Mouse (Mus musculus): ENCODE measurements around the gene 4930438A08Rik. TPM values are rescaled to one million over a fixed set of nuclear protein-coding genes. Genes with fewer than 3 reads are reported as not detected.
"Not testable (repeated sequence)": the region's sequence is repeated elsewhere in the genome, so short reads cannot be mapped to it uniquely, and the experiment has no call there.

Gene 4930438A08Rik
- polyA plus RNA-seq, 1 experiment from 2014 or later: not detected

DNA sequence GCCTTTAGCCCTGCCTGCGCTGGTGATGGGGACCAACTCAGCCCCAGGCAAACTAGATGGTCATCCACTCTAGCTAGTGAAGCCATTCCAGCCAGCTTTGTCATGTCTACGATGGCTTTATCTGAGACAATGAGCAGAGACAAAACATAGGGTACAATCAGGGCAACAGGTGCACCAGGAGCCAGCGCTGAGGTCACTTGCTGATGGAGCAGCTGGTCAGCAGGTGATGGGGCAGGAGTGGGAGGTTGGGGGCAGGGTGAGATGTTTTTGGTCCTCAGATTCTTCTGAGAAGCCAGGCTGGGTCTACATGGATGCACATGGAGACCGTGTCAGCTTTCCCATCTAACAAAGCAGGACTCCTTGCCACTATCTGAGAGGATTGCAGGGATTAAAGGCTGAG, 16.2 kb downstream of the 4930438A08Rik start:
- Histone ChIP-seq H3K36me3 (replicated peaks) (no peaks in the 10 kb centered on the region), H3K27me3 (ENCODE audit: poor library complexity, severe bottlenecking) (no peaks in the 10 kb centered on the region), H3K4me1 (no peaks in the 10 kb centered on the region), H3K9me3 (no peaks in the 10 kb centered on the region), H3K4me3 (no peak overlapping the region), H3K27ac (no peak overlapping the region)
- WGBS: 84% methylated on average over 4 of the region's 4 CpGs
- DNase-seq (ENCODE audit: extremely low spot score, low spot score): no peak

DNA sequence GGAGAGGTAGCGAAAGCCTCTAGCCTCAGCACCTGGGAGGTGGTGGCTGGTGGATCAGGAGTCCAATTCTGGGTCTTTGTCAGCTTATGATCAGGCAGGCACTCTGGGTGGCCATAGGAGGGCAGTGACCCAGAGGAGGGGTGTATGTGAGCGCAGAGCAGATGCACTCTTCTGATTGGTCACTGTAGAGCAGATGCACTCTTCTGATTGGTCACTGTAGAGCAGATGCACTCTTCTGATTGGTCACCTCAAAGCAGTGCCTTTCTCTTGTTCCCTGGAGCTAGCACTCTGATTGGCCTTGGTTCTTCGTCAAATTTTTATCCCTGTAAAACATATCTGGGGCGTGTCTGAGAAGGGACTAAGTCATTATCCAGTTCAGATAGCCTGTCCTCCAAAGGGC, 18.2 kb downstream of the 4930438A08Rik start:
- Histone ChIP-seq H3K27me3 (ENCODE audit: poor library complexity, severe bottlenecking) (no peaks in the 10 kb centered on the region), H3K27ac (no peak overlapping the region), H3K4me3 (no peak overlapping the region), H3K4me1 (0 out of 2 replicates have a peak, but pooled peaks cover 7% of the 10 kb centered on the region), H3K36me3 (replicated peaks) (no peaks in the 10 kb centered on the region), H3K9me3 (no peaks in the 10 kb centered on the region)
- no peak for DNase-seq (ENCODE audit: extremely low spot score, low spot score)
- WGBS: 62% methylated on average over 4 of the region's 4 CpGs

DNA sequence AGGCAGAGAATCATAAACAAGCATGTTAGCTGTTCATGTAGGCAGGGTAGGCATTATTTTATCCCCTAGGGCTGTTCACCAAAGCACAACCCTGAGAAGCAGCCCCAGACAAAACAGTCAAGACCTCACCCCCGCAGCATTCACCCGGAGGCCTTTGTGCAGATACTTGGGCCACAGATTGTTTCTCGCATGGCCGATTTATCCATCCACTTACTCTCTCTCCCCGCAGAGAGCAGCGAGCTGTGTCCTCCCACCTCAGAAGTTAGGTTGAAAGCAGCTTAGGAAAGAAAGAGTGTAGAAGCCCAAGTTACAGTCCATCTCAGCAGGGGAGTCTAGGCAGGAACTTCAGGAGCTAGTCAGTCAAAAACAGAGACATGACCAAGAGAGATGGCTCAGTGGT, 22.8 kb downstream of the 4930438A08Rik start:
- H3K4me1 ChIP-seq: peaks cover 14% of the 10 kb centered on the region; the same call in 1 of the 2 replicates
- no peak overlapping the region for H3K27ac ChIP-seq
- no peak for DNase-seq (ENCODE audit: extremely low spot score, low spot score)
- no peaks in the 10 kb centered on the region for H3K36me3 ChIP-seq (replicated peaks)
- no peak overlapping the region for H3K4me3 ChIP-seq
- no peaks in the 10 kb centered on the region for H3K27me3 ChIP-seq (ENCODE audit: poor library complexity, severe bottlenecking)
- H3K9me3 ChIP-seq: no peaks in the 10 kb centered on the region
- WGBS: 53% methylated on average over 6 of the region's 6 CpGs

- no peaks in the 10 kb centered on the region for H3K27me3 ChIP-seq (ENCODE audit: poor library complexity, severe bottlenecking)
- H3K4me3 ChIP-seq: peak overlapping the region; percentile 60
- DNase-seq (ENCODE audit: extremely low spot score, low spot score): peak; percentile 77
- H3K9me3 ChIP-seq: no peaks in the 10 kb centered on the region
- H3K4me1 ChIP-seq: peaks cover 20% of the 10 kb centered on the region
- WGBS: 14% methylated on average over 13 of the region's 13 CpGs
- H3K27ac ChIP-seq: peak overlapping the region; percentile 63
- no peaks in the 10 kb centered on the region for H3K36me3 ChIP-seq (replicated peaks)
Observed at GRCm38 (mm10) chr11:58301057-58301456, 26.5 kb downstream of the 4930438A08Rik start.

DNA sequence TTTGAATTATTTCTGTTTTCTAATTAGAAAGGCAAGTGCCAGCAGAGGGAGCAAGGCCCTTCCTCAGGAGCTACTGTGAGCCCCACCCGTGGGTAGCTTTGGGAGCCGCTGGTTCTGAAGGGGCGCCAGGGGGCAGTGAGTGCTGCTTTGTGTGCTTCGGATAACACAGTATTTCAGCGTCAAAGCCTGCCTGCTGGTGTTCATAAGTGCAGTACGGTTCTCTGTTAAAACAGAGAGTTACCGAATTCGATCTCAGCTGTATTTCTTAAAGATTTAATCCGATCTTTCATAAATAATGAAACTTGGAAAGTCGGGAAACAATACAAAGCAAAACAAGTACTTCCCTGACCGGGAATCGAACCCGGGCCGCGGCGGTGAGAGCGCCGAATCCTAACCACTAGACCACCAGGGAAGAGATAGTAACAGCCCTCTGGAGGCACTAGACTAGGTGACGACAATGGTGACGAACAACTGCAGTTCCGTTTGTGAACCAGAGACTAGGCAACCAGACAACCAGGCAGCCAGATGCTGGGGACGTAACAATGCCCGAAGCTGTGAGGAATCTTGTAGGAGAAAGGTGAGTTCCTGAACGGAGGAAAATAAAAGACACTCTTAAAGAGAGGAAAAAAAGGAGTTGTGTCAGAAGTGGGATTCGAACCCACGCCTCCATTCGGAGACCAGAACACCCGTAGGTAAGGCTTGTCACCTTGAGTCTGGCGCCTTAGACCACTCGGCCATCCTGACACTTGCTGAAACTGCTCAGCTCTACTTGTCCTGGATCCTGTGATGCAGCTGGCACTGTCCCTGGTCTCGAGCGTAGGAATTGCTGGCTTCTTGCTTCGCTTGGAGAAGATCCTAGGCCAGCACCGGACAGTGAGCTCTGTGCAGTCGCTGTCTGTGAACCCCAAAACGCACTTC, 27.5 kb downstream of the 4930438A08Rik start:
- under 1% methylated on average over 36 of the region's 36 CpGs for WGBS
- Histone ChIP-seq H3K9me3 (no peaks in the 10 kb centered on the region), H3K27me3 (ENCODE audit: poor library complexity, severe bottlenecking) (no peaks in the 10 kb centered on the region), H3K4me3 (peak overlapping the region; percentile 60), H3K36me3 (replicated peaks) (no peaks in the 10 kb centered on the region), H3K4me1 (peaks cover 28% of the 10 kb centered on the region), H3K27ac (peak overlapping the region; percentile 88)
- DNase-seq (ENCODE audit: extremely low spot score, low spot score): peak; percentile 100

DNA sequence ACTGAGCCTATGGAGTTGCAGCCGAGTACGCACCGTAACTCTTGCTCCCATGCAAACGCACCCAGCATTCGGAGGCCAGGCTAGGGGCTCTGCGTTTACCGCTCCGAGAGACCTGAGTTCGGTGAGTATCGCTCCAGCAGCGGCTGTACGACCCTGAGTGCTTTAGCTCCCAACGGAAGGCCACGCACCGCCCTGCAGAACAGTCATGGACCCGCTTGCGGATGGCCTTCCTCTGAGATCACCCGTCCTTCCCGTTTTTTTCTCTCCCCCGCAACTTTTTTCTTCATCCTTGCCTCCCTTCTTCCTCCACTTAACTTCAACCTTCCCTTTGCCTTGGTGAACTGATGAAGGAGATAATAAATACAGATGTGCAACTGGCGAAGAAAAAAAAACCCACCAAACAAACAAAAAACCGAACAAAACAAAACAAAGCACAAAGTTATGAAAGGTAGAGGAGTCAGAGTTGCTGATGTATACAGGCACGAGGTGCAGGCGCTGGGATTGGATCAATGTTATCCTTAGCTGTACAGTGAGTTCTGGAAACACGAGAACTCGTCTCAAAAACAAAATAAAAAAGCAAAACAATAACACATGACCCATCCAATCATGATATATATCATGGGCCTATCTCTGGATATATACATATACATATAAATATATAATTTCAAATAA, 28.3 kb downstream of the 4930438A08Rik start:
- WGBS: 1% methylated on average over 26 of the region's 26 CpGs
- H3K27ac ChIP-seq: peak overlapping the region; percentile 88
- H3K4me3 ChIP-seq: peak overlapping the region; percentile 60
- DNase-seq (ENCODE audit: extremely low spot score, low spot score): no peak
- H3K36me3 ChIP-seq (replicated peaks): no peaks in the 10 kb centered on the region
- peaks cover 32% of the 10 kb centered on the region for H3K4me1 ChIP-seq
- H3K9me3 ChIP-seq: no peaks in the 10 kb centered on the region
- no peaks in the 10 kb centered on the region for H3K27me3 ChIP-seq (ENCODE audit: poor library complexity, severe bottlenecking)

DNA sequence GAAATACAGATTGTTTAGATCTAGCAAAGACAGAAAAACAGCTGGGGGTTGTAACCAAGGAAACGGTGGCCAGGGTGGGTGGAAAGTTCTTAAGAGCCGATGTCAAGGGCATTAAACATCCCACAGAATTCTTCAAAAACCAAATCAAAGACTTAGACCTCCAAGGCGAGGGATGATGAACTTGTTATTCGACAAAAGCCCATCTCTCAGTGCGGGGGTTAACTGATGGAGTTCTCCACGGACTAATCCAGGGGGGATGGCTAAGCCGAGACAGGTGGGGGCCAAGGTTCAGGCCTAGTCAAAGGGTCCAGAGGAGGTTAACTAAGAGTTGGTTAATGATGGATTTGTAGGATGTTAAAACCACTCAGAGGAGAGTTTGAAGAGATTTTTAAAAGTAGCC, 29.0 kb downstream of the 4930438A08Rik start:
- peak; percentile 20 for DNase-seq (ENCODE audit: extremely low spot score, low spot score)
- Histone ChIP-seq H3K36me3 (replicated peaks) (0 out of 2 replicates have a peak, but pooled peaks cover under 1% of the 10 kb centered on the region), H3K27me3 (ENCODE audit: poor library complexity, severe bottlenecking) (no peaks in the 10 kb centered on the region), H3K4me3 (peak overlapping the region; percentile 60), H3K4me1 (peaks cover 36% of the 10 kb centered on the region), H3K27ac (0 out of 2 replicates have a peak overlapping the region, but pooled peaks have one; percentile 35), H3K9me3 (no peaks in the 10 kb centered on the region)
- 18% methylated on average over 7 of the region's 7 CpGs for WGBS

GRCm38 (mm10) chr11:58305299-58305698, 30.7 kb downstream of the 4930438A08Rik start:
- not testable (repeated sequence) for H3K27me3 ChIP-seq (ENCODE audit: poor library complexity, severe bottlenecking); H3K4me3 ChIP-seq; H3K27ac ChIP-seq; H3K9me3 ChIP-seq; DNase-seq (ENCODE audit: extremely low spot score, low spot score)
- H3K36me3 ChIP-seq (replicated peaks): peaks cover 13% of the 10 kb centered on the region
- 94% methylated on average over 8 of the region's 8 CpGs for WGBS
- H3K4me1 ChIP-seq: peaks cover 36% of the 10 kb centered on the region

- Histone ChIP-seq H3K27ac (peak within 1 kb of the TSS; percentile 90), H3K4me3 (peak within 1 kb of the TSS; percentile 65), H3K4me1 (peaks cover 28% of the 10 kb centered on the region), H3K9me3 (no peaks in the 10 kb centered on the region), H3K36me3 (replicated peaks) (peaks cover 29% of the 10 kb centered on the region), H3K27me3 (ENCODE audit: poor library complexity, severe bottlenecking) (no peaks in the 10 kb centered on the region)
- under 1% methylated on average over 34 of the region's 34 CpGs for WGBS
- peak; percentile 94 for DNase-seq (ENCODE audit: extremely low spot score, low spot score)
Observed at GRCm38 (mm10) chr11:58306860-58307308, 32.3 kb downstream of the 4930438A08Rik start, which contains the start of gene Zfp692. Gene Zfp692, plus strand, starts transcription at chr11:58307069.

DNA sequence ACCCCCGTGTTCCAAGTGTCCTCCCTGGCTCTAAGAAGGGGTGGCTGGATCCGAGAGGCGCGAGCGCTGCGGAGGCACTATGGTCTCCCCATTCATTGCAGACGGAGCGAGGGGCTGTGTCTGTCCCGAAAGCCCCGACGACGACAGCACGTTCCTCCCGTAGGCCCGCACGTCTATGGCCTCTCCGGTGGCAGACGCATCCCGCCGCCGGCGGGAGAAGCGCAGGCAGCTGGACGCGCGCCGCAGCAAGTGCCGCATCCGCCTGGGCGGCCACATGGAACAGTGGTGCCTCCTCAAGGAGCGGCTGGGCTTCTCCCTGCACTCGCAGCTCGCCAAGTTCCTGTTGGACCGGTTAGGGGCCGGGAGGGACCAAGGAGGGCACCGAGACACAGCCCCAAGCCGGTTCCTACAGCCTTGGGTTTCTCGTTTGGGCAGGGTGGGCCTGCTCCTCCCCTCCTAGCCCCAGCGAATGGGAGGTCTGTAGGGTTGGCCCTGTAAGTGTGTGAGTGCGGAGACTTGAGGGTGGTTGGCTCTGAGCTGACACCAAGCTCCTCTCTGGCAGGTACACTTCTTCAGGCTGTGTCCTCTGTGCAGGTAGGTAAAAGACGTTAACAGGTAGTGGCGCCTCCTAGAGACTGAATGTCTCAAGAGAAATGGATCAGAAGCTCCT, 32.9 kb downstream of the 4930438A08Rik start:
- Histone ChIP-seq H3K36me3 (replicated peaks) (peaks cover 35% of the 10 kb centered on the region), H3K27ac (peak overlapping the region; percentile 90), H3K4me1 (peaks cover 28% of the 10 kb centered on the region), H3K4me3 (peak overlapping the region; percentile 65), H3K9me3 (no peaks in the 10 kb centered on the region), H3K27me3 (ENCODE audit: poor library complexity, severe bottlenecking) (no peaks in the 10 kb centered on the region)
- under 1% methylated on average over 42 of the region's 42 CpGs for WGBS
- peak; percentile 71 for DNase-seq (ENCODE audit: extremely low spot score, low spot score)

- H3K27ac ChIP-seq: no peak overlapping the region
- no peaks in the 10 kb centered on the region for H3K9me3 ChIP-seq
- no peak overlapping the region for H3K4me3 ChIP-seq
- H3K4me1 ChIP-seq: peaks cover 25% of the 10 kb centered on the region
- no peak for DNase-seq (ENCODE audit: extremely low spot score, low spot score)
- H3K36me3 ChIP-seq (replicated peaks): peaks cover 44% of the 10 kb centered on the region
- no peaks in the 10 kb centered on the region for H3K27me3 ChIP-seq (ENCODE audit: poor library complexity, severe bottlenecking)
- WGBS: 94% methylated on average over 9 of the region's 9 CpGs
Observed at GRCm38 (mm10) chr11:58308661-58309060, 34.1 kb downstream of the 4930438A08Rik start.

DNA sequence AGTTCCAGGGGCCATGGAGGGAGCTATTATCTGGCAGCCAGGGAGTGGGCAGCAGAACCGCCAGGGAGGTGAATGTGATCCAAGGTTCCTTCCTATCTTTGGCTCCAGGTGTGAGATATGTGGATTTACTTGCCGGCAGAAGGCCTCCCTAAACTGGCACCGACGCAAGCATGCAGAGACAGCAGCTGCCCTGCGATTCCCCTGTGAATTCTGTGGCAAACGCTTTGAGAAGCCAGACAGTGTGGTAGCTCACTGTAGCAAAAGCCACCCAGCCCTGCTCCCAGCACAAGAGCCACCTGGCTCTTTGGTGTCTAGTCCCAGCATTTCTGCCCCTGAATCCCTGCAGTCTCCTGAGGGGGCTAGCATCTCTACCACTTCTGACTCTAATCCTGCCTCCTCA, 39.5 kb downstream of the 4930438A08Rik start:
- Histone ChIP-seq H3K4me1 (no peaks in the 10 kb centered on the region), H3K36me3 (replicated peaks) (peaks cover 93% of the 10 kb centered on the region), H3K9me3 (no peaks in the 10 kb centered on the region), H3K27me3 (ENCODE audit: poor library complexity, severe bottlenecking) (no peaks in the 10 kb centered on the region), H3K27ac (no peak overlapping the region), H3K4me3 (no peak overlapping the region)
- DNase-seq (ENCODE audit: extremely low spot score, low spot score): no peak
- WGBS: 88% methylated on average over 6 of the region's 6 CpGs

All from forebrain, embryonic 10.5 days (tissue).